Mouse (Mus musculus) hematopoietic multipotent progenitor cell, adult 10-12 weeks (in vitro differentiated cells): ENCODE results near the gene Itih5. TPM values are rescaled to one million over a fixed set of nuclear protein-coding genes. Genes with fewer than 3 reads are reported as not detected.

Source experiments
- polyA plus RNA-seq: library from polyadenylated mRNA; stranded (reverse); fragments of >175 nt; gene quantifications from 2 replicates; pipeline ENCODE4 v1.2.3, GENCODE M21; 2012; ENCODE audit warnings: low replicate concordance

The Itih5 gene
- 0.72 and 1.9 TPM in 2 replicates for polyA plus RNA-seq

DNA sequence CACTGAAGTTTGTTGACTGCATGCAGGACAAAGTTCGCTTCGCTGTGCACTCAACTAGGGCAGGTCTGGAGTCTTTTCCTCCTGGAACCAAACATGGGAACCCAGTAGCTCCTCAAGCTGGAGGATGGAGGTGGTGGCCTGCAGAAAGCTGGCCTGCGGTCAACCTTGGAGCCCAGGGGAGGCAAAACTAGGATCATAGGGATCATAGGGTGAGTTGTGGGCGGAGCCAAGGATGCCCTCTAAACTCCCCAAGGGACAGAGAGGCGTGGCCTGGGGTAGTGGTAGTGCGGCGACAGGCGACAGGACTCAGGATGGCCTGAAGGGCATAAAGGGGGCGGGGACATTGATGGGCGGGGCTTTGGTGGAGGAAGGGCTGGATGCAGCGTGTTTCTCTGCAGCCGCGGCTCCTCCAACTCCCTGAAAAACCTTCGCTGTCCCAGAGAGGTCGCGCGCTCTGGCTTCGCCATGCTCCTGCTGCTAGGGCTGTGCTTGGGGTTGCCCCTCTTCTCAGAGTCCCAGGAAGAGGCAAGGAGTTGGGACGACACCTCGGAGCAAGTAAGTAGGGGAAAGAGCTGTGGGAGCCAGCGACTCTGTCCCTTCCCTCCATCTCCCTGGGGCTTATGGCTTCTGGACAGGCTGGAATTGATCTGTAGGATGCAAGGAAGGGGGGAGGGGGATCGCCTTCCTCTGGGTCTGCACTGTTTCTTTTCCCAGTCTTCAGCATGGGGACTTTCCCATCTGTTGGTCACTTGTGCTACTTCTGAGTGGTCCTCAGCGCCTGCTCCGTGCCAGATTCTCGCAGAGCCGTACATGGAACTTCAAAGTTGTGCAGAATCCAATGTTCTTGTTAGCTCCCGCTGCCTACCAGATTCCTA is at the start of gene Itih5:
Gene Itih5 (plus strand): TSS at position 371 of the 875 bp plus-strand sequence.

DNA sequence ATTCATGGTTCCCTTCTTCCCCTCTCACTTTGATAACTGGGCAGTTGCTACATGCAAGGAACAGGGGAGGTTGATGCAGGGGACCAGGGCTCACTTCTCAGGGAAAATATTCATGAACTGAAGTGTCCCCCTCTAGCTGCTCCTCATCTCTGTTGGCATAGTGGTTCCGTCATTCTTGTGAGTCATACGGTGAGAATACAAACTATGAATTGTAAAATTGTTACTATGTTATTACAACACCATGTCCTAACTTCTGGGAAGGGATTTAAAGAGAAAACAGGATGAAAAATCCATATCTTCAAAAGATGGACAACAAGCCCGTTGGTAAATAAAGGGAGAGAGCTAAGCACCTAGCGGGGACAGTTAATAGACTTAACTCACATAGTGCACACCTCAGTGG is 22.1 kb upstream of the Itih5 start, which contains the start of gene Itih2:
Gene Itih2 (minus strand): TSS at position 101 of the 400 bp plus-strand sequence.

Other genes with a start within 250 kb of the Itih5 start
- 23.8 and 24.7 TPM in 2 replicates for gene Taf3, start 105.0 kb upstream of the Itih5 start, polyA plus RNA-seq
- gene Atp5c1, start 73.1 kb upstream of the Itih5 start, polyA plus RNA-seq: 14.5 and 32.5 TPM in 2 replicates
- 3.0 and 5.4 TPM in 2 replicates for gene Kin, start 73.0 kb upstream of the Itih5 start, polyA plus RNA-seq
- gene Itih2, start 22.2 kb upstream of the Itih5 start, polyA plus RNA-seq: not detected in 2 replicates
- 1.7 and 3.1 TPM in 2 replicates for gene Sfmbt2, start 216.9 kb downstream of the Itih5 start, polyA plus RNA-seq